Mouse (Mus musculus) heart, postnatal 0 days (tissue): ENCODE measurements around the gene Peli1.

Experiments used
- CTCF ChIP-seq: IDR thresholded peaks from 2 replicates; pipeline ENCODE4 v1.5.1; 2016; ENCODE audit warnings: antibody characterized with exemption, control low read depth, low read depth
- EP300 ChIP-seq: IDR thresholded peaks from 2 replicates; pipeline ENCODE4 v1.6.1; 2016; ENCODE audit warnings: antibody characterized with exemption, low read depth

GRCm38 (mm10) chr11:21058415-21058781 lies 32.7 kb upstream of the Peli1 start:
- TF ChIP-seq CTCF (no peak), EP300 (no peak)
